Comparison of ENCODE assay signal across 7 mouse cellular contexts in genomic region chr13:55212011-55212360, GRCm38 (mm10). TPM values are rescaled to one million over a fixed set of nuclear protein-coding genes. Genes with fewer than 3 reads are reported as not detected.
DNase-seq lines count a peak whose midpoint lies in the region; ATAC-seq and TF ChIP-seq lines count a peak whose summit lies in the region.

No protein-coding gene starts in this region.

- no peaks in the 10 kb centered on the region for H3K27me3 ChIP-seq in testis, adult 2 months (ENCODE audit: control insufficient read depth, insufficient read depth, low read length)
- H3K27me3 ChIP-seq in embryonic facial prominence, embryonic 12.5 days: no peaks in the 10 kb centered on the region
- no peaks in the 10 kb centered on the region for H3K27me3 ChIP-seq in limb, embryonic 13.5 days
- H3K27me3 ChIP-seq in midbrain, embryonic 15.5 days (replicated peaks): no peaks in the 10 kb centered on the region

- ATAC-seq in embryonic facial prominence, embryonic 12.5 days (ENCODE audit: insufficient number of reproducible peaks, insufficient read depth, low FRiP score, low TSS enrichment): peak; percentile 32; the same call in 1 of the 2 replicates
- peak; percentile 33 for ATAC-seq in limb, embryonic 13.5 days (ENCODE audit: low FRiP score, low read depth)
- ATAC-seq in midbrain, embryonic 15.5 days (replicated peaks): peak; percentile 73

- no peaks in the 10 kb centered on the region for H3K9me3 ChIP-seq in embryonic facial prominence, embryonic 12.5 days
- H3K9me3 ChIP-seq in limb, embryonic 13.5 days: no peaks in the 10 kb centered on the region
- H3K9me3 ChIP-seq in midbrain, embryonic 15.5 days: no peaks in the 10 kb centered on the region

- H3K4me2 ChIP-seq in embryonic facial prominence, embryonic 12.5 days (replicated peaks): peak overlapping the region; percentile 92
- H3K4me2 ChIP-seq in limb, embryonic 13.5 days (replicated peaks): peak overlapping the region; percentile 68
- peak overlapping the region; percentile 84 for H3K4me2 ChIP-seq in midbrain, embryonic 15.5 days

- WGBS in embryonic facial prominence, embryonic 12.5 days: 0% methylated on average over 3 of the region's 32 CpGs
- 4% methylated on average over 8 of the region's 32 CpGs for WGBS in limb, embryonic 13.5 days
- 0% methylated on average over 12 of the region's 32 CpGs for WGBS in midbrain, embryonic 15.5 days

- no peak for TF ChIP-seq CTCF in testis, adult 2 months (IDR thresholded peaks at IDR 0.05; ENCODE audit: control insufficient read depth, insufficient read depth, insufficient replicate concordance, low read depth, low read length)

- no peak; the same call in 1 of the 2 replicates for TF ChIP-seq POLR2A in testis, adult 2 months (IDR thresholded peaks at IDR 0.05; ENCODE audit: control insufficient read depth, low read depth, low read length)

- H3K36me3 ChIP-seq in testis, adult 2 months (ENCODE audit: control insufficient read depth, insufficient read depth, low read length): peaks cover 3% of the 10 kb centered on the region
- H3K36me3 ChIP-seq in embryonic facial prominence, embryonic 12.5 days: peaks cover 23% of the 10 kb centered on the region
- H3K36me3 ChIP-seq in limb, embryonic 13.5 days: peaks cover 32% of the 10 kb centered on the region
- H3K36me3 ChIP-seq in midbrain, embryonic 15.5 days (replicated peaks): 0 out of 2 replicates have a peak, but pooled peaks cover 3% of the 10 kb centered on the region

- peak overlapping the region; percentile 87 for H3K4me3 ChIP-seq in testis, adult 2 months (ENCODE audit: control insufficient read depth, low read depth, low read length)
- peak overlapping the region; percentile 81 for H3K4me3 ChIP-seq in embryonic facial prominence, embryonic 12.5 days
- H3K4me3 ChIP-seq in limb, embryonic 13.5 days: peak overlapping the region; percentile 81
- peak overlapping the region; percentile 69 for H3K4me3 ChIP-seq in midbrain, embryonic 15.5 days

- peaks cover 10% of the 10 kb centered on the region for H3K4me1 ChIP-seq in testis, adult 2 months (ENCODE audit: control insufficient read depth, insufficient read depth, low read length)
- H3K4me1 ChIP-seq in embryonic facial prominence, embryonic 12.5 days: peaks cover 34% of the 10 kb centered on the region
- H3K4me1 ChIP-seq in limb, embryonic 13.5 days: peaks cover 51% of the 10 kb centered on the region
- peaks cover 56% of the 10 kb centered on the region for H3K4me1 ChIP-seq in midbrain, embryonic 15.5 days

- H3K27ac ChIP-seq in testis, adult 2 months (ENCODE audit: control insufficient read depth, insufficient read depth, low read depth, low read length): peak overlapping the region; percentile 91
- peak overlapping the region; percentile 98 for H3K27ac ChIP-seq in embryonic facial prominence, embryonic 12.5 days
- H3K27ac ChIP-seq in limb, embryonic 13.5 days: peak overlapping the region; percentile 99
- peak overlapping the region; percentile 93 for H3K27ac ChIP-seq in midbrain, embryonic 15.5 days

- DNase-seq in testis, postnatal 10 days (ENCODE audit: low spot score): no peak
- peak; percentile 67 for DNase-seq in heart, postnatal 4 days
- peak; percentile 38 for DNase-seq in urinary bladder, postnatal 25 days (ENCODE audit: low spot score)

- peak overlapping the region; percentile 97 for H3K9ac ChIP-seq in embryonic facial prominence, embryonic 12.5 days
- peak overlapping the region; percentile 95 for H3K9ac ChIP-seq in limb, embryonic 13.5 days
- H3K9ac ChIP-seq in midbrain, embryonic 15.5 days: peak overlapping the region; percentile 87

RNA-seq across cellular contexts. Expression of gene Nsd1, which starts 2.4 kb away (rescaled TPM):
- polyA plus RNA-seq in testis, adult 2 months (2012; rRNA removed): 9.0 and 9.5 TPM in 2 replicates
- polyA plus RNA-seq in embryonic facial prominence, embryonic 12.5 days (2016; fragmentation: Nextera tagmentation; extraction: Ambion mirVana): 81.7 and 84.4 TPM in 2 replicates
- total RNA-seq in heart, postnatal 4 days (2021): 100 to 1,000 TPM; 107 to 108 TPM
- polyA plus RNA-seq in limb, embryonic 13.5 days (2015; fragmentation: Nextera tagmentation; extraction: Ambion mirVana): 80.4 and 82.4 TPM in 2 replicates
- 59.1 and 64.3 TPM in 2 replicates for polyA plus RNA-seq in midbrain, embryonic 15.5 days (2015; fragmentation: Nextera tagmentation; extraction: Ambion mirVana)

RNA-seq across cellular contexts. Expression of gene Fgfr4, which starts 59.5 kb away (rescaled TPM):
- 2.9 and 3.0 TPM in 2 replicates for polyA plus RNA-seq in testis, adult 2 months (2012; rRNA removed)
- 4.8 and 5.1 TPM in 2 replicates for polyA plus RNA-seq in embryonic facial prominence, embryonic 12.5 days (2016; fragmentation: Nextera tagmentation; extraction: Ambion mirVana)
- total RNA-seq in heart, postnatal 4 days (2021): 1 to 10 TPM in 1 of 2 experiments, under 1 TPM in 1; 0.61 to 1.3 TPM
- 11.8 and 12.0 TPM in 2 replicates for polyA plus RNA-seq in limb, embryonic 13.5 days (2015; fragmentation: Nextera tagmentation; extraction: Ambion mirVana)
- 0.37 and 0.50 TPM in 2 replicates for polyA plus RNA-seq in midbrain, embryonic 15.5 days (2015; fragmentation: Nextera tagmentation; extraction: Ambion mirVana)
